Mouse (Mus musculus): ENCODE measurements around the gene Rundc3a.

GRCm38 (mm10) chr11:102411061-102411460 is 17.9 kb downstream of the Rundc3a start:
- no peak for TF ChIP-seq POLR2A (IDR thresholded peaks at IDR 0.05; ENCODE audit: borderline replicate concordance, extremely low read depth, low read depth, low read length)
- TF ChIP-seq CTCF (IDR thresholded peaks at IDR 0.05; ENCODE audit: insufficient read depth, low read length), result no peak

Measured in lung, adult 2 months (tissue).